Mouse (Mus musculus) kidney, embryonic 14.5 days (tissue): ENCODE measurements at regions not wholly inside any gene's neighbourhood (a gene's known extent, or its start where the extent isn't known, plus 50 kb on each side); places are given as distances from the start of the nearest gene placed in this dataset.
"Not testable (repeated sequence)": the region's sequence is repeated elsewhere in the genome, so short reads cannot be mapped to it uniquely, and the experiment has no call there.

ENCODE experiments used
- ATAC-seq: fragments of 200-750 bp; cut with Nextera tagmentation; 2 replicates; pipeline ENCODE4 v1.8.0; 2017; ENCODE audit warnings: moderate number of reproducible peaks, mild to moderate bottlenecking, moderate TSS enrichment, moderate library complexity; ENCODE audit not compliant: low FRiP score, low TSS enrichment
- H3K27ac ChIP-seq: fragments of 300-500 bp; sonication (generic); 2 replicates; pipeline ENCODE4 v1.5.1; 2014; ENCODE audit warnings: low read depth, mild to moderate bottlenecking, low read length, moderate library complexity, mixed read lengths
- H3K27me3 ChIP-seq: fragments of 300-500 bp; sonication (generic); 2 replicates; pipeline ENCODE4 v1.6.1; 2014; ENCODE audit warnings: mild to moderate bottlenecking, low read length; ENCODE audit not compliant: control insufficient read depth, insufficient read depth
- H3K36me3 ChIP-seq: fragments of 300-500 bp; sonication (generic); 2 replicates; pipeline ENCODE4 v1.6.1; 2014; ENCODE audit warnings: low read length, mixed read lengths; ENCODE audit not compliant: control insufficient read depth, insufficient read depth
- H3K4me1 ChIP-seq: fragments of 300-500 bp; sonication (generic); 2 replicates; pipeline ENCODE4 v1.6.1; 2014; ENCODE audit warnings: low read length, mixed read lengths; ENCODE audit not compliant: control insufficient read depth, insufficient read depth
- H3K4me2 ChIP-seq: fragments of 300-500 bp; sonication (generic); replicated peaks from 2 replicates; pipeline ENCODE4 v1.6.1; 2014; ENCODE audit warnings: low read depth, mild to moderate bottlenecking, low read length
- H3K4me3 ChIP-seq: fragments of 300-500 bp; sonication (generic); 2 replicates; pipeline ENCODE4 v1.5.1; 2014; ENCODE audit warnings: mild to moderate bottlenecking, low read length
- H3K9ac ChIP-seq: fragments of 300-500 bp; sonication (generic); 2 replicates; pipeline ENCODE4 v1.6.1; 2014; ENCODE audit warnings: low read depth, mild to moderate bottlenecking, low read length, moderate library complexity
- H3K9me3 ChIP-seq: fragments of 300-500 bp; sonication (generic); 2 replicates; pipeline ENCODE4 v1.6.1; 2016; ENCODE audit warnings: low read length; ENCODE audit not compliant: control insufficient read depth
- WGBS: fragments of 180-500 bp; shearing (Covaris S2); extraction: QIAGEN DNeasy Blood & Tissue Kit; methylation state at CpG from one replicate; pipeline ENCODE4 v1.1.7; 2014; 5-methylcytosine and 5-hydroxymethylcytosine counted together

- no peaks in the 10 kb centered on the region for H3K9me3 ChIP-seq
- no peaks in the 10 kb centered on the region for H3K36me3 ChIP-seq
- H3K4me1 ChIP-seq, result no peaks in the 10 kb centered on the region
- H3K27ac ChIP-seq, result no peak overlapping the region
- no peak overlapping the region for H3K9ac ChIP-seq
- WGBS, result 87% methylated on average over 6 of the region's 6 CpGs
- H3K27me3 ChIP-seq, result no peaks in the 10 kb centered on the region
- H3K4me3 ChIP-seq, result no peak overlapping the region
- no peak for ATAC-seq
- H3K4me2 ChIP-seq, result no peak overlapping the region
These were observed 134.7 kb upstream of the Fam3c start for GRCm38 (mm10) chr6:22490762-22491161.

- no peak overlapping the region for H3K9ac ChIP-seq
- WGBS, result 95% methylated on average over 3 of the region's 3 CpGs
- H3K9me3 ChIP-seq, result no peaks in the 10 kb centered on the region
- H3K4me2 ChIP-seq, result no peak overlapping the region
- no peak overlapping the region for H3K4me3 ChIP-seq
- ATAC-seq, result no peak
- no peaks in the 10 kb centered on the region for H3K27me3 ChIP-seq
- no peak overlapping the region for H3K27ac ChIP-seq
- H3K4me1 ChIP-seq, result no peaks in the 10 kb centered on the region
- H3K36me3 ChIP-seq, result no peaks in the 10 kb centered on the region
These were observed 131.4 kb upstream of the Fam3c start for GRCm38 (mm10) chr6:22487467-22487866.

GRCm38 (mm10) chr6:22485828-22486518, 129.9 kb upstream of the Fam3c start:
- no peaks in the 10 kb centered on the region for H3K4me1 ChIP-seq
- WGBS, result 80% methylated on average over 11 of the region's 11 CpGs
- no peak for ATAC-seq
- H3K4me3 ChIP-seq, result no peak overlapping the region
- no peaks in the 10 kb centered on the region for H3K27me3 ChIP-seq
- H3K36me3 ChIP-seq, result no peaks in the 10 kb centered on the region
- H3K27ac ChIP-seq, result no peak overlapping the region
- no peak overlapping the region for H3K4me2 ChIP-seq
- no peak overlapping the region for H3K9ac ChIP-seq
- no peaks in the 10 kb centered on the region for H3K9me3 ChIP-seq

- H3K4me1 ChIP-seq, H3K36me3 ChIP-seq, H3K9me3 ChIP-seq, H3K4me2 ChIP-seq, H3K9ac ChIP-seq, H3K27me3 ChIP-seq, H3K27ac ChIP-seq, ATAC-seq, H3K4me3 ChIP-seq: not testable (repeated sequence)
- WGBS, result 87% methylated on average over 4 of the region's 4 CpGs
These were observed 126.2 kb upstream of the Fam3c start for GRCm38 (mm10) chr6:22482257-22482656.

GRCm38 (mm10) chr6:22474604-22475003, 118.6 kb upstream of the Fam3c start:
- no peak for ATAC-seq
- H3K36me3 ChIP-seq, result no peaks in the 10 kb centered on the region
- H3K9ac ChIP-seq, result no peak overlapping the region
- no peaks in the 10 kb centered on the region for H3K9me3 ChIP-seq
- no peak overlapping the region for H3K4me2 ChIP-seq
- 80% methylated on average over 4 of the region's 4 CpGs for WGBS
- no peak overlapping the region for H3K4me3 ChIP-seq
- H3K27ac ChIP-seq, result no peak overlapping the region
- H3K27me3 ChIP-seq, result no peaks in the 10 kb centered on the region
- H3K4me1 ChIP-seq, result no peaks in the 10 kb centered on the region

- no peak for ATAC-seq
- H3K9ac ChIP-seq, result no peak overlapping the region
- H3K4me2 ChIP-seq, result no peak overlapping the region
- H3K27ac ChIP-seq, result no peak overlapping the region
- H3K27me3 ChIP-seq, result no peaks in the 10 kb centered on the region
- WGBS, result 81% methylated on average over 2 of the region's 2 CpGs
- no peaks in the 10 kb centered on the region for H3K36me3 ChIP-seq
- no peak overlapping the region for H3K4me3 ChIP-seq
- H3K9me3 ChIP-seq, result no peaks in the 10 kb centered on the region
- H3K4me1 ChIP-seq, result no peaks in the 10 kb centered on the region
These were observed 118.0 kb upstream of the Fam3c start for GRCm38 (mm10) chr6:22474011-22474410.

- H3K4me1 ChIP-seq, H3K4me3 ChIP-seq, H3K27me3 ChIP-seq, H3K36me3 ChIP-seq, H3K9ac ChIP-seq, H3K9me3 ChIP-seq, ATAC-seq, H3K4me2 ChIP-seq, H3K27ac ChIP-seq: not testable (repeated sequence)
- 89% methylated on average over 5 of the region's 5 CpGs for WGBS
These were observed 116.4 kb upstream of the Fam3c start for GRCm38 (mm10) chr6:22472400-22472799.

- no peak for ATAC-seq
- Histone ChIP-seq H3K27me3 (no peaks in the 10 kb centered on the region), H3K4me3 (no peak overlapping the region), H3K27ac (no peak overlapping the region), H3K4me2 (no peak overlapping the region), H3K36me3 (no peaks in the 10 kb centered on the region), H3K9ac (no peak overlapping the region), H3K9me3 (no peaks in the 10 kb centered on the region), H3K4me1 (no peaks in the 10 kb centered on the region)
- WGBS, result 82% methylated on average over 11 of the region's 11 CpGs
These were observed 111.4 kb upstream of the Fam3c start for GRCm38 (mm10) chr6:22467334-22467993.

- Histone ChIP-seq H3K36me3 (no peaks in the 10 kb centered on the region), H3K9me3 (no peaks in the 10 kb centered on the region), H3K9ac (no peak overlapping the region), H3K4me3 (no peak overlapping the region), H3K27me3 (no peaks in the 10 kb centered on the region), H3K4me1 (no peaks in the 10 kb centered on the region), H3K27ac (no peak overlapping the region), H3K4me2 (no peak overlapping the region)
- ATAC-seq, result no peak
- WGBS, result 97% methylated on average over 1 of the region's 1 CpGs
These were observed 109.9 kb upstream of the Fam3c start for GRCm38 (mm10) chr6:22465926-22466325.
